Mouse (Mus musculus) stomach, embryonic 14.5 days (tissue): ENCODE results near the gene Olfr1002. TPM values are rescaled to one million over a fixed set of nuclear protein-coding genes. Genes with fewer than 3 reads are reported as not detected.
"Not testable (repeated sequence)": the region's sequence is repeated elsewhere in the genome, so short reads cannot be mapped to it uniquely, and the experiment has no call there.

ENCODE experiments used
- ATAC-seq: fragments of 200-750 bp; cut with Nextera tagmentation; 2 replicates; pipeline ENCODE4 v1.8.0; 2017; ENCODE audit warnings: low read depth, moderate TSS enrichment; ENCODE audit not compliant: insufficient number of reproducible peaks, insufficient read depth, low FRiP score
- H3K27ac ChIP-seq: fragments of 300-500 bp; sonication (generic); 2 replicates; pipeline ENCODE4 v1.5.1; 2014; ENCODE audit warnings: mild to moderate bottlenecking, low read length, moderate library complexity, mixed read lengths
- H3K27me3 ChIP-seq: fragments of 300-500 bp; sonication (generic); 2 replicates; pipeline ENCODE4 v1.6.1; 2014; ENCODE audit warnings: low read length, control low read depth, mixed read lengths; ENCODE audit not compliant: control insufficient read depth, insufficient read depth
- H3K36me3 ChIP-seq: fragments of 300-500 bp; sonication (generic); 2 replicates; pipeline ENCODE4 v1.6.1; 2014; ENCODE audit warnings: mild to moderate bottlenecking, control low read depth, low read length, moderate library complexity, mixed read lengths; ENCODE audit not compliant: control insufficient read depth, insufficient read depth
- H3K4me1 ChIP-seq: fragments of 300-500 bp; sonication (generic); 2 replicates; pipeline ENCODE4 v1.6.1; 2014; ENCODE audit warnings: low read length, control low read depth, mixed read lengths; ENCODE audit not compliant: control insufficient read depth, insufficient read depth
- H3K4me2 ChIP-seq: fragments of 300-500 bp; sonication (generic); replicated peaks from 2 replicates; pipeline ENCODE4 v1.6.1; 2014; ENCODE audit warnings: low read depth, low read length, control low read depth
- H3K4me3 ChIP-seq: fragments of 300-500 bp; sonication (generic); 2 replicates; pipeline ENCODE4 v1.5.1; 2014; ENCODE audit warnings: low read depth, low read length, control low read depth
- H3K9ac ChIP-seq: fragments of 300-500 bp; sonication (generic); replicated peaks from 2 replicates; pipeline ENCODE4 v1.6.1; 2014; ENCODE audit warnings: low read depth, mild to moderate bottlenecking, control low read depth, low read length, moderate library complexity, mixed read lengths
- H3K9me3 ChIP-seq: fragments of 300-500 bp; sonication (generic); 2 replicates; pipeline ENCODE4 v1.6.1; 2016; ENCODE audit warnings: low read depth, low read length, control low read depth; ENCODE audit not compliant: control insufficient read depth
- WGBS: fragments of 180-500 bp; shearing (Covaris S2); extraction: QIAGEN DNeasy Blood & Tissue Kit; methylation state at CpG from one replicate; pipeline ENCODE4 v1.1.7; 2014; 5-methylcytosine and 5-hydroxymethylcytosine counted together
- polyA plus RNA-seq: library from polyadenylated mRNA; unstranded; fragments of >200 nt; fragmentation: Nextera tagmentation; extraction: Ambion mirVana; gene quantifications from 2 replicates; pipeline ENCODE4 v1.2.1, GENCODE M21; 2014

The Olfr1002 gene
- polyA plus RNA-seq, result not detected in 2 replicates

DNA sequence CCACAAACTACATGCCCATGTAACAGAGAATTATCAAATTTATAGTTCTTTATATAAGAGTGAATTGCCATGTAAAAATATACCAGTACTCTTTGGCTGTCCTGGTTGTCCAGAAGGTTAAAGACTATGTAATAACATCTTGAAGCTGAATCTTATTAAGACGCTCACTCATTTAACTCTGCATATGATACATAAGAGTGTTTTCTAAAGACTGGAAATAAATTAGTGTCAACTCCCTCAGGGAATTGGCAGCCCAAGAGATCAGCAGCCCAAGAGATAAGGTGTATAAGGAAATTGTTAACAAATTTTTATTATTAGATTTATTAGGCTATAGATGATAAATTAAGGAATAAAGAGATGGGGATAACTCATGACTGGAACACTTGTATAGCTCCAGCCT, at the start of gene Olfr1002:
TSS of gene Olfr1002 (minus strand) at position 101 of the 400 bp plus-strand sequence.
- no peak within 1 kb of the TSS for H3K4me2 ChIP-seq
- 92% methylated on average over 1 of the region's 1 CpGs for WGBS
- H3K4me1 ChIP-seq, result no peaks in the 10 kb centered on the region
- no peak within 1 kb of the TSS for H3K27ac ChIP-seq
- no peaks in the 10 kb centered on the region for H3K27me3 ChIP-seq
- H3K4me3 ChIP-seq, result no peak within 1 kb of the TSS
- ATAC-seq, result no peak
- H3K36me3 ChIP-seq, result no peaks in the 10 kb centered on the region
- H3K9ac ChIP-seq, result no peak within 1 kb of the TSS
- H3K9me3 ChIP-seq, result no peaks in the 10 kb centered on the region

DNA sequence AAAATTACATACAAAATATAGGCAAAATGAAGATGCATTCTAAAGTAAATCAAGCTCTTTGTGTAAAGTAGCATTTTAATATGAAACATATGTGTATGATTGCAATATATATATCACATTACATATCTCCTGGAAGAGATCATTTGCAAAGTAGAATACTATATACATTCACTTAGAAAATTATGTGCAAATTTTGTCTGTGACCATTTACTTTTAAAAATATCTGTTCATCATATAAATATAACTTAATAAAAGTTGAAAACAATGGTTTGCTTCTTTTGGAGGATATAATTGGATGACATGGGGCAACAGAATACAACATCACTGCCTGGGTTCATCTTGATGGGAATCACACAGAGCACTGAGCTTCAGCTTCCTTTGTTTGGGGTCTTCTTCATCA, 38.6 kb upstream of the Olfr1002 start, which contains the start of gene Olfr1008:
TSS of gene Olfr1008 (plus strand) at position 301 of the 400 bp plus-strand sequence.
- Histone ChIP-seq H3K9me3 (0 out of 2 replicates have a peak, but pooled peaks cover under 1% of the 10 kb centered on the region), H3K4me1 (no peaks in the 10 kb centered on the region), H3K27me3 (no peaks in the 10 kb centered on the region), H3K4me3 (no peak within 1 kb of the TSS), H3K9ac (no peak within 1 kb of the TSS), H3K4me2 (no peak within 1 kb of the TSS), H3K36me3 (no peaks in the 10 kb centered on the region), H3K27ac (no peak within 1 kb of the TSS)
- ATAC-seq, result no peak

DNA sequence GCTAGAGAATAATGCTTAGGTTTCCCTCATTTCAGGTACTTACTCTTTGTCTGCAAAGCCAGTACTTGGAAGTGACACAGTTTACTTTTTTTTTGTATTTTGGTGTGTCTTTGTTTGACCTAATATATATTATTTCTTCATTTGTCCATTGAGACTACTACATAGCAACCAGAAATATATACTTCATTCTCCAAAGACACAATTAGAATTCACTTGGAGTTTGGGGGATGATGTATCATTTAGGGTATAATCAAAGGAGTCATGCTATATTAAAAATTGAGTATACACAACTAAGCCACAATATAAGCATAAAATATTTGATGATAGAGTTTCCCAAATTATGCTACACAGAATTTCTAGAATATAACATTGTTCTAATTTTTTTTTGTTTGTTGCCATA, 28.2 kb upstream of the Olfr1002 start, which contains the start of gene Olfr1006:
TSS of gene Olfr1006 (minus strand) at position 101 of the 400 bp plus-strand sequence.
- ATAC-seq, result no peak
- Histone ChIP-seq H3K27ac (no peak within 1 kb of the TSS), H3K9ac (no peak within 1 kb of the TSS), H3K4me2 (no peak within 1 kb of the TSS), H3K27me3 (no peaks in the 10 kb centered on the region), H3K36me3 (no peaks in the 10 kb centered on the region), H3K4me3 (no peak within 1 kb of the TSS), H3K4me1 (no peaks in the 10 kb centered on the region), H3K9me3 (no peaks in the 10 kb centered on the region)

DNA sequence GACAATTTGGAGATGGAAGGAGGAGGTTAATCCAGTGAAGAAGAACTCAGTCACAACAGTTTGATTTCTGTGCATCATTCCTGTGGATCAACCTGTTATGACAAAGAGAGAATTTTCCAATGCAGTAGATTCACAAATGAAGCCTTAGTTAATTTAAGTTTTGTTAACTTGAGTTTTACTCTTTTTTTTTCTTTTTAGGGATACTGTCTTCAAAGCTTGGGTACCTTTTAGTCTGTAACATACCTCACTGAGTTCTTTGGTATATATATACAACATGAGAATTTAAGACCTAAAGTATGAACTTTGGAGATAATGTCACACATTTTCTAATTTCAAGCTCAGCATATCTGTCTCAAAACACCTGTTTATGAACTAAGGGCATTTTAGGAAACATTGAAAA, 13.9 kb upstream of the Olfr1002 start, which contains the start of gene Olfr154:
TSS of gene Olfr154 (minus strand) at position 101 of the 400 bp plus-strand sequence.
- not testable (repeated sequence) for H3K9ac ChIP-seq, H3K9me3 ChIP-seq, ATAC-seq, H3K4me2 ChIP-seq, H3K4me3 ChIP-seq, H3K4me1 ChIP-seq, H3K36me3 ChIP-seq, H3K27ac ChIP-seq, H3K27me3 ChIP-seq

DNA sequence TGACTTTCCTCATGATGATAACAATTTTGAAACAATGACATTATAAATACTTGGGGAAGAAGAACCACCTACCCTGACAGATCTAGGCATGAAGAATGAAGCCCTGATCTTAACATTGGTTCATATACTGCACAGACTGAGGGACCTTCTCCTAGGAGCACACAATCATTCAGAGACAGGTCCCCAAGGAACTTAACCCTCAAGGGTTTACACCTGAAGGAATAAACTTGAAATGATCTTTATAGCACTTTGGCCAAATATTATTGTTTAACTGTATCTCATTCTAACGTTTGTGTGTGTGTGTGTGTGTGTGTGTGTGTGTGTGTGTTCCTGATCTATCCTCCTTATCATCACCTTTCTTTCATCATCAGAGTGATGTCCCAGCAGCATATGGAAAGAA, 38.7 kb downstream of the Olfr1002 start, which contains the start of gene Olfr1000:
TSS of gene Olfr1000 (minus strand) at position 101 of the 400 bp plus-strand sequence.
- Histone ChIP-seq H3K36me3 (no peaks in the 10 kb centered on the region), H3K27me3 (no peaks in the 10 kb centered on the region), H3K4me3 (no peak within 1 kb of the TSS), H3K4me2 (no peak within 1 kb of the TSS), H3K9ac (no peak within 1 kb of the TSS), H3K9me3 (no peaks in the 10 kb centered on the region), H3K27ac (no peak within 1 kb of the TSS), H3K4me1 (no peaks in the 10 kb centered on the region)
- ATAC-seq, result no peak
- 77% methylated on average over 1 of the region's 1 CpGs for WGBS

Other genes with a start within 250 kb of the Olfr1002 start
- not detected in 2 replicates for gene Olfr992, start 241.2 kb downstream of the Olfr1002 start, polyA plus RNA-seq
- gene Olfr993, start 235.8 kb downstream of the Olfr1002 start, polyA plus RNA-seq, result not detected in 2 replicates
- gene Olfr994, start 214.3 kb downstream of the Olfr1002 start, polyA plus RNA-seq, result not detected in 2 replicates
- gene Olfr995, start 207.1 kb downstream of the Olfr1002 start, polyA plus RNA-seq, result not detected in 2 replicates
- gene 4833423E24Rik, start 131.7 kb downstream of the Olfr1002 start, polyA plus RNA-seq, result 3.3 and 3.4 TPM in 2 replicates
- gene Olfr996, start 71.5 kb downstream of the Olfr1002 start, polyA plus RNA-seq, result not detected in 2 replicates
- gene Olfr998, start 61.8 kb downstream of the Olfr1002 start, polyA plus RNA-seq, result not detected in 2 replicates
- not detected in 2 replicates for gene Olfr1000, start 38.8 kb downstream of the Olfr1002 start, polyA plus RNA-seq
- gene Olfr154, start 13.8 kb upstream of the Olfr1002 start, polyA plus RNA-seq, result not detected in 2 replicates
- gene Olfr1006, start 28.1 kb upstream of the Olfr1002 start, polyA plus RNA-seq, result not detected in 2 replicates
- gene Olfr1008, start 38.7 kb upstream of the Olfr1002 start, polyA plus RNA-seq, result not detected in 2 replicates
- not detected in 2 replicates for gene Olfr1009, start 64.7 kb upstream of the Olfr1002 start, polyA plus RNA-seq
- not detected in 2 replicates for gene Olfr1012, start 112.1 kb upstream of the Olfr1002 start, polyA plus RNA-seq
- gene Olfr1013, start 116.4 kb upstream of the Olfr1002 start, polyA plus RNA-seq, result not detected in 2 replicates
- gene Olfr1014, start 122.0 kb upstream of the Olfr1002 start, polyA plus RNA-seq, result not detected in 2 replicates
- gene Olfr1015, start 131.3 kb upstream of the Olfr1002 start, polyA plus RNA-seq, result not detected in 2 replicates
- not detected in 2 replicates for gene Olfr1016, start 151.8 kb upstream of the Olfr1002 start, polyA plus RNA-seq
- gene Olfr1018, start 167.8 kb upstream of the Olfr1002 start, polyA plus RNA-seq, result not detected in 2 replicates
- gene Olfr1019, start 194.8 kb upstream of the Olfr1002 start, polyA plus RNA-seq, result not detected in 2 replicates
- not detected in 2 replicates for gene Olfr1020, start 196.3 kb upstream of the Olfr1002 start, polyA plus RNA-seq
- gene Olfr1022, start 217.9 kb upstream of the Olfr1002 start, polyA plus RNA-seq, result not detected in 2 replicates
- not detected in 2 replicates for gene Olfr1023, start 234.9 kb upstream of the Olfr1002 start, polyA plus RNA-seq